ENCODE assay signal across 21 mouse cellular contexts in genomic region chr11:35663661-35664060, GRCm38 (mm10).
A peak's percentile ranks its signal among the peaks of the same experiment; 100 is the strongest.
DNase-seq lines count a peak whose midpoint lies in the region; ATAC-seq lines count a peak whose summit lies in the region.
"Had no signal": no experiment of that assay in that cellular context is flagged by ENCODE, and none has a peak within 500 bp of the region (broad histone marks: within the 10 kb centered on the region; RNA-seq: fewer than 3 reads in every experiment).

No protein-coding gene starts in this region.

- H3K9ac ChIP-seq in forebrain, embryonic 12.5 days: no peak overlapping the region
- H3K9ac ChIP-seq in forebrain, embryonic 11.5 days (ENCODE audit: low read length): no peak overlapping the region
- H3K9ac ChIP-seq in midbrain, embryonic 11.5 days (ENCODE audit: low read length): no peak overlapping the region
- H3K9ac ChIP-seq in midbrain, embryonic 14.5 days (replicated peaks; ENCODE audit: low read length): no peak overlapping the region
- H3K9ac ChIP-seq in heart, embryonic 12.5 days: no peak overlapping the region
- H3K9ac ChIP-seq: hindbrain, embryonic 14.5 days; limb, embryonic 15.5 days; liver, embryonic 15.5 days; stomach, embryonic 15.5 days had no signal

- peaks cover 85% of the 10 kb centered on the region for H3K27me3 ChIP-seq in forebrain, embryonic 12.5 days
- H3K27me3 ChIP-seq in forebrain, embryonic 11.5 days (ENCODE audit: control insufficient read depth, insufficient read depth, low read length): peaks cover 46% of the 10 kb centered on the region
- H3K27me3 ChIP-seq in midbrain, embryonic 10.5 days (ENCODE audit: low read depth, poor library complexity, severe bottlenecking): peaks cover 79% of the 10 kb centered on the region
- H3K27me3 ChIP-seq in midbrain, embryonic 11.5 days (ENCODE audit: control insufficient read depth, insufficient read depth, low read length): peaks cover 8% of the 10 kb centered on the region; the same call in 1 of the 2 replicates
- H3K27me3 ChIP-seq in midbrain, embryonic 14.5 days (ENCODE audit: control insufficient read depth, insufficient read depth, low read length): peaks cover 13% of the 10 kb centered on the region; the same call in 1 of the 2 replicates
- H3K27me3 ChIP-seq in heart, embryonic 12.5 days (replicated peaks): no peaks in the 10 kb centered on the region; the same call in 1 of the 2 replicates
- H3K27me3 ChIP-seq: limb, embryonic 15.5 days; liver, embryonic 15.5 days; stomach, embryonic 15.5 days had no signal

- H3K9me3 ChIP-seq in forebrain, embryonic 12.5 days: no peaks in the 10 kb centered on the region
- no peaks in the 10 kb centered on the region for H3K9me3 ChIP-seq in forebrain, embryonic 11.5 days (ENCODE audit: control insufficient read depth, low read length)
- no peaks in the 10 kb centered on the region for H3K9me3 ChIP-seq in midbrain, embryonic 10.5 days (replicated peaks)
- no peaks in the 10 kb centered on the region for H3K9me3 ChIP-seq in midbrain, embryonic 11.5 days (ENCODE audit: control insufficient read depth, low read length)
- no peaks in the 10 kb centered on the region for H3K9me3 ChIP-seq in midbrain, embryonic 14.5 days (ENCODE audit: control insufficient read depth, low read length)
- H3K9me3 ChIP-seq in heart, embryonic 12.5 days (replicated peaks): no peaks in the 10 kb centered on the region
- H3K9me3 ChIP-seq: heart, embryonic 10.5 days; limb, embryonic 15.5 days; liver, embryonic 15.5 days; stomach, embryonic 15.5 days had no signal

- H3K4me2 ChIP-seq in forebrain, embryonic 12.5 days: no peak overlapping the region
- no peak overlapping the region for H3K4me2 ChIP-seq in forebrain, embryonic 11.5 days (ENCODE audit: low read depth, low read length, severe bottlenecking)
- no peak overlapping the region for H3K4me2 ChIP-seq in midbrain, embryonic 11.5 days
- H3K4me2 ChIP-seq in midbrain, embryonic 14.5 days (ENCODE audit: low read length): no peak overlapping the region
- H3K4me2 ChIP-seq in heart, embryonic 12.5 days: no peak overlapping the region
- H3K4me2 ChIP-seq: hindbrain, embryonic 14.5 days; limb, embryonic 15.5 days; liver, embryonic 15.5 days; stomach, embryonic 15.5 days had no signal

- no peaks in the 10 kb centered on the region for H3K36me3 ChIP-seq in forebrain, embryonic 12.5 days (replicated peaks)
- H3K36me3 ChIP-seq in forebrain, embryonic 11.5 days (ENCODE audit: control insufficient read depth, insufficient read depth, low read length): no peaks in the 10 kb centered on the region
- H3K36me3 ChIP-seq in midbrain, embryonic 10.5 days: no peaks in the 10 kb centered on the region
- no peaks in the 10 kb centered on the region for H3K36me3 ChIP-seq in midbrain, embryonic 11.5 days (ENCODE audit: control insufficient read depth, insufficient read depth, low read length)
- no peaks in the 10 kb centered on the region for H3K36me3 ChIP-seq in midbrain, embryonic 14.5 days (ENCODE audit: control insufficient read depth, insufficient read depth, low read length)
- H3K36me3 ChIP-seq in heart, embryonic 12.5 days: no peaks in the 10 kb centered on the region; the same call in 1 of the 2 replicates
- H3K36me3 ChIP-seq: limb, embryonic 15.5 days; liver, embryonic 15.5 days; stomach, embryonic 15.5 days had no signal

- no peak overlapping the region for H3K27ac ChIP-seq in forebrain, embryonic 12.5 days
- H3K27ac ChIP-seq in forebrain, embryonic 11.5 days (ENCODE audit: low read depth, low read length): no peak overlapping the region
- H3K27ac ChIP-seq in midbrain, embryonic 10.5 days (replicated peaks): 0 out of 2 replicates have a peak overlapping the region, but pooled peaks have one; percentile 10
- H3K27ac ChIP-seq in midbrain, embryonic 11.5 days (ENCODE audit: low read depth, low read length): no peak overlapping the region
- no peak overlapping the region for H3K27ac ChIP-seq in midbrain, embryonic 14.5 days (replicated peaks; ENCODE audit: low read depth, low read length)
- no peak overlapping the region for H3K27ac ChIP-seq in heart, embryonic 12.5 days (ENCODE audit: poor library complexity, severe bottlenecking)
- H3K27ac ChIP-seq: heart, embryonic 10.5 days; hindbrain, embryonic 14.5 days; kidney, postnatal 0 days; limb, embryonic 15.5 days; liver, embryonic 15.5 days; stomach, embryonic 15.5 days had no signal

- no peak for DNase-seq in forebrain, embryonic 11.5 days (ENCODE audit: low spot score)
- DNase-seq in midbrain, embryonic 10.5 days (ENCODE audit: low spot score): no peak
- no peak for DNase-seq in midbrain, embryonic 11.5 days (ENCODE audit: low spot score, missing footprints)
- peak; percentile 50 for DNase-seq in midbrain, embryonic 14.5 days
- no peak for DNase-seq in B cell, adult 2 months
- DNase-seq: adrenal gland, postnatal 25 days; cerebellum, adult 2 months; heart, postnatal 10 days; layer of hippocampus, postnatal 36 days had no signal

- WGBS in forebrain, embryonic 12.5 days: 26% methylated on average over 8 of the region's 8 CpGs
- 34% methylated on average over 8 of the region's 8 CpGs for WGBS in forebrain, embryonic 11.5 days
- WGBS in midbrain, embryonic 10.5 days: 56% methylated on average over 8 of the region's 8 CpGs
- WGBS in midbrain, embryonic 11.5 days: 51% methylated on average over 8 of the region's 8 CpGs
- 32% methylated on average over 8 of the region's 8 CpGs for WGBS in midbrain, embryonic 14.5 days
- WGBS in heart, embryonic 12.5 days: 70% methylated on average over 8 of the region's 8 CpGs

- peaks cover 15% of the 10 kb centered on the region for H3K4me1 ChIP-seq in forebrain, embryonic 12.5 days
- H3K4me1 ChIP-seq in forebrain, embryonic 11.5 days (replicated peaks; ENCODE audit: control insufficient read depth, insufficient read depth, low read length): peaks cover 2% of the 10 kb centered on the region; the same call in 1 of the 2 replicates
- H3K4me1 ChIP-seq in midbrain, embryonic 10.5 days: peaks cover 21% of the 10 kb centered on the region
- peaks cover 4% of the 10 kb centered on the region; the same call in 1 of the 2 replicates for H3K4me1 ChIP-seq in midbrain, embryonic 11.5 days (ENCODE audit: control insufficient read depth, insufficient read depth, low read length)
- H3K4me1 ChIP-seq in midbrain, embryonic 14.5 days (ENCODE audit: control insufficient read depth, insufficient read depth, low read length): 0 out of 2 replicates have a peak, but pooled peaks cover 7% of the 10 kb centered on the region
- H3K4me1 ChIP-seq in heart, embryonic 12.5 days (replicated peaks): 0 out of 2 replicates have a peak, but pooled peaks cover 3% of the 10 kb centered on the region
- H3K4me1 ChIP-seq: limb, embryonic 15.5 days; liver, embryonic 15.5 days; stomach, embryonic 15.5 days had no signal

- no peak overlapping the region for H3K4me3 ChIP-seq in forebrain, embryonic 12.5 days (replicated peaks)
- H3K4me3 ChIP-seq in forebrain, embryonic 11.5 days (ENCODE audit: low read depth, low read length): no peak overlapping the region
- H3K4me3 ChIP-seq in midbrain, embryonic 10.5 days: no peak overlapping the region
- no peak overlapping the region for H3K4me3 ChIP-seq in midbrain, embryonic 11.5 days (ENCODE audit: low read depth, low read length)
- no peak overlapping the region for H3K4me3 ChIP-seq in midbrain, embryonic 14.5 days (replicated peaks; ENCODE audit: low read depth, low read length)
- H3K4me3 ChIP-seq in heart, embryonic 12.5 days: no peak overlapping the region
- H3K4me3 ChIP-seq: heart, embryonic 10.5 days; limb, embryonic 15.5 days; liver, embryonic 15.5 days; myocyte; stomach, embryonic 15.5 days had no signal

- ATAC-seq in forebrain, embryonic 12.5 days (ENCODE audit: low FRiP score): peak; percentile 44; the same call in 1 of the 2 replicates
- ATAC-seq in forebrain, embryonic 11.5 days (replicated peaks; ENCODE audit: low FRiP score): no peak
- ATAC-seq in midbrain, embryonic 11.5 days (ENCODE audit: low FRiP score): no peak
- no peak for ATAC-seq in midbrain, embryonic 14.5 days (ENCODE audit: low FRiP score, low TSS enrichment)
- ATAC-seq in heart, embryonic 12.5 days (ENCODE audit: insufficient number of reproducible peaks, low FRiP score): no peak
- ATAC-seq: forebrain, embryonic 14.5 days; intestine, postnatal 0 days; Patski had no signal
